12 mouse cellular contexts compared by ENCODE assay signal in the genomic region with DNA sequence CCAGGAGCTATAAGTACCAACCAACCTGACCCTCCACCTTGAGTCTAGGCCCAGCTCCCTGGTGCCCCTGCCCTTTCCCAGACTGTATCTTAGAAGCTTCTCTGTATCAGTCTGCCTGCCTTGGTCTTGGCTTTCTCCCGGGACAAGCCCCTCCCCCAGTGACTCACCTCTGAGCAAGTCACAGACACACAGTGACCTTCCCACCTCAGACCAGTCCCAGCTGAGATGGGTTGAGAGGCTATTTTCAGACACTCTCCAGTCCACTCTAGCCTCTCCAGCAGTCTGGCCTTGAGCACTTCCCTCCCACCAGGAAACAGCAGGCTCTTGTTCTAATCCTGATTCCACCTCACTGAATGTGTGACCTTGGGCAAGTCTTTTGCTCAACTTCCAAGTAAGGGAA. TPM values are rescaled to one million over a fixed set of nuclear protein-coding genes. Genes with fewer than 3 reads are reported as not detected.
DNase-seq lines count a peak whose midpoint lies in the region; ATAC-seq lines count a peak whose summit lies in the region.
"Had no signal": no experiment of that assay in that cellular context is flagged by ENCODE, and none has a peak within 500 bp of the region (broad histone marks: within the 10 kb centered on the region; RNA-seq: fewer than 3 reads in every experiment).

No protein-coding gene starts in this region.

- ATAC-seq in forebrain, embryonic 13.5 days = no peak
- ATAC-seq: intestine, postnatal 0 days had no signal

- H3K27ac ChIP-seq in forebrain, embryonic 13.5 days = no peak overlapping the region

- no peak overlapping the region for H3K4me3 ChIP-seq in forebrain, embryonic 13.5 days

- H3K27me3 ChIP-seq in forebrain, embryonic 13.5 days = no peaks in the 10 kb centered on the region

- 57% methylated on average over 1 of the region's 1 CpGs for WGBS in forebrain, embryonic 13.5 days

- DNase-seq in lung, adult 18-20 months = peak; percentile 37 to 60
- no peak for DNase-seq in lung, postnatal 4 days
- DNase-seq in ES-CJ7 (ENCODE audit: low read depth, low spot score) = peak; percentile 18
- peak; percentile 88 for DNase-seq in adrenal gland, adult 8-10 months
- peak; percentile 48 for DNase-seq in lung, postnatal 25 days (ENCODE audit: low spot score)
- no peak for DNase-seq in layer of hippocampus, postnatal 36 days
- DNase-seq: right cerebral cortex, postnatal 4 days had no signal

- H3K4me1 ChIP-seq in forebrain, embryonic 13.5 days = peaks cover 49% of the 10 kb centered on the region

- no peaks in the 10 kb centered on the region for H3K9me3 ChIP-seq in forebrain, embryonic 13.5 days (replicated peaks)

- peaks cover 34% of the 10 kb centered on the region for H3K36me3 ChIP-seq in forebrain, embryonic 13.5 days (ENCODE audit: poor library complexity, severe bottlenecking)

- H3K9ac ChIP-seq in forebrain, embryonic 13.5 days = no peak overlapping the region

- H3K4me2 ChIP-seq in forebrain, embryonic 13.5 days = no peak overlapping the region
- H3K4me2 ChIP-seq: liver, embryonic 11.5 days had no signal

RNA-seq across cellular contexts. Expression of a gene that starts 12.1 kb away (rescaled TPM):
- total RNA-seq in adrenal gland, adult 8-10 months (2022) = 10 to 100 TPM; 22.1 to 36.6 (median 27.9) TPM
- 10 to 100 TPM; 23.7 to 29.8 TPM for total RNA-seq in layer of hippocampus, postnatal 36 days (2021)
- 42.3 and 46.9 TPM in 2 replicates for polyA plus RNA-seq in forebrain, embryonic 13.5 days (2015; fragmentation: Nextera tagmentation; extraction: Ambion mirVana)

RNA-seq across cellular contexts. Expression of a gene that starts 38.5 kb away (rescaled TPM):
- under 1 TPM; 0.14 to 0.34 (median 0.15) TPM for total RNA-seq in adrenal gland, adult 8-10 months (2022)
- total RNA-seq in layer of hippocampus, postnatal 36 days (2021) = under 1 TPM; 0.48 to 0.62 TPM
- 0.67 and 0.88 TPM in 2 replicates for polyA plus RNA-seq in forebrain, embryonic 13.5 days (2015; fragmentation: Nextera tagmentation; extraction: Ambion mirVana)
- total RNA-seq: hematopoietic stem cell, adult 5-6 weeks; megakaryocyte progenitor cell, adult 5-6 weeks had no signal
- polyA plus RNA-seq: intestine, postnatal 0 days had no signal

Comparison
In these comparisons a context has a peak if more than half of its experiments do, and no peak if none do; other contexts are left out.
1. DNase-seq: peak in lung, adult 18-20 months (2 of 2), ES-CJ7 (single experiment), adrenal gland, adult 8-10 months (single experiment) and lung, postnatal 25 days (single experiment); none in lung, postnatal 4 days (0 of 2) and layer of hippocampus, postnatal 36 days (0 of 2).